Mouse (Mus musculus): ENCODE data around the gene Chst11.

DNA sequence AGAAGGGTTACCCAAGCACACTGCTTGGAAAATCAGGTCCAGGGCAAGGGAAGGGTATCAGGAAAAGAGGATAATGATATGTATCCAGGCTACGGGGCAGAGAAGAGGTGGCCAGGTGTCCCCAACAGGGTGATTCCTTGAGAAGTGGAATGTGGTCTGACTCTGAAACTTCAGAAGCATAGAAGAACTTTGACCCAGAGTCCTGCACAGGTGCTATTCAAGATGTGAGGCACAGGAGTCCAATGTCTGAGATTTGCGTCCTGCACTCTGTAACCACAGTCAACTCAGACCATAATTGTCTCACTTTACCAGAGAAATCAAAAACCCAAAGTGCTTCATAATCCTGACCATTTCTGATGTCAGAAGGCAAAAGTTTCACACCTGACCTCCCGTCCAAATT lies 139.3 kb downstream of the Chst11 start:
- TF ChIP-seq CTCF (IDR thresholded peaks at IDR 0.05; ENCODE audit: insufficient read depth, low read depth, low read length) (no peak), POLR2A (IDR thresholded peaks at IDR 0.05; ENCODE audit: insufficient read depth, low read depth, low read length) (no peak)
